In the genomic region with DNA sequence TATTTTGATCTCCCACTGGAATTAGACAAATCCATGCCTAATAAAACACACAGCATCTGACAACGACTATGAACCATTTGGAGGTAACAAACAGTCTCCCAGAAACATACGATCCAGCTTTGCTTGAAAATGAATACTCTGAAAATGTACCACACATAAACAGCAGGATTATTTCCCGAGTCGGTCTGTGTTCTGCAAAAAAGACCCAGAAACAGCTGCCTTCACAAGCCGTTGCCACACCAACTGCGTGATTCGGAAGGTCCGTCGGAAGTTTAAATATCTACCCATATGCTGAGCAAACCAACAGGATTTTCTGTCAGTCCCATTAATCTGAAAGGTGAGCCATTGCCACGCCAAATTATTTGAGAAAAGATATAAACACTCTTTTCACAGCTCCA, we compare ENCODE assay signal across 13 mouse cellular contexts.
DNase-seq lines count a peak whose midpoint lies in the region; ATAC-seq lines count a peak whose summit lies in the region.
"Had no signal": no experiment of that assay in that cellular context is flagged by ENCODE, and none has a peak within 500 bp of the region (broad histone marks: within the 10 kb centered on the region; RNA-seq: fewer than 3 reads in every experiment).

No protein-coding gene starts in this region.

- no peak overlapping the region for H3K4me3 ChIP-seq in embryonic facial prominence, embryonic 12.5 days
- no peak overlapping the region for H3K4me3 ChIP-seq in embryonic facial prominence, embryonic 10.5 days
- peak overlapping the region; percentile 9; the same call in 1 of the 2 replicates for H3K4me3 ChIP-seq in kidney, embryonic 14.5 days (ENCODE audit: low read length)
- 0 out of 2 replicates have a peak overlapping the region, but pooled peaks have one; percentile 11 for H3K4me3 ChIP-seq in neural tube, embryonic 13.5 days
- H3K4me3 ChIP-seq: liver, embryonic 13.5 days; midbrain, embryonic 10.5 days had no signal

- H3K27me3 ChIP-seq in embryonic facial prominence, embryonic 12.5 days: no peaks in the 10 kb centered on the region
- H3K27me3 ChIP-seq in embryonic facial prominence, embryonic 10.5 days (replicated peaks; ENCODE audit: low read depth, poor library complexity, severe bottlenecking): no peaks in the 10 kb centered on the region
- H3K27me3 ChIP-seq in kidney, embryonic 14.5 days (ENCODE audit: control insufficient read depth, insufficient read depth, low read length): no peaks in the 10 kb centered on the region
- H3K27me3 ChIP-seq in neural tube, embryonic 13.5 days: no peaks in the 10 kb centered on the region
- H3K27me3 ChIP-seq: liver, embryonic 13.5 days had no signal

- no peak overlapping the region for H3K9ac ChIP-seq in embryonic facial prominence, embryonic 12.5 days
- H3K9ac ChIP-seq in kidney, embryonic 14.5 days (ENCODE audit: low read depth, low read length): no peak overlapping the region
- peak overlapping the region; percentile 38; the same call in 1 of the 2 replicates for H3K9ac ChIP-seq in neural tube, embryonic 13.5 days
- H3K9ac ChIP-seq: forebrain, postnatal 0 days; liver, embryonic 13.5 days had no signal

- DNase-seq in embryonic facial prominence, embryonic 10.5 days (ENCODE audit: low spot score): no peak
- no peak for DNase-seq in kidney, adult 18-20 months
- no peak for DNase-seq in neural tube, embryonic 10.5 days (ENCODE audit: extremely low spot score, low spot score)
- DNase-seq in right cerebral cortex, adult 18-20 months: no peak
- no peak for DNase-seq in cerebellum, adult 9-11 months
- DNase-seq: cerebellum, adult 8-10 months; forebrain, postnatal 0 days; liver, embryonic 13.5 days; thymus, postnatal 14 days had no signal

- peak overlapping the region; percentile 15; the same call in 1 of the 2 replicates for H3K4me2 ChIP-seq in embryonic facial prominence, embryonic 12.5 days (replicated peaks)
- peak overlapping the region; percentile 23; the same call in 1 of the 2 replicates for H3K4me2 ChIP-seq in kidney, embryonic 14.5 days (replicated peaks; ENCODE audit: low read depth, low read length)
- peak overlapping the region; percentile 39 for H3K4me2 ChIP-seq in neural tube, embryonic 13.5 days

- H3K9me3 ChIP-seq in embryonic facial prominence, embryonic 12.5 days: no peaks in the 10 kb centered on the region
- no peaks in the 10 kb centered on the region for H3K9me3 ChIP-seq in embryonic facial prominence, embryonic 10.5 days
- no peaks in the 10 kb centered on the region for H3K9me3 ChIP-seq in kidney, embryonic 14.5 days (ENCODE audit: control insufficient read depth, low read length)
- H3K9me3 ChIP-seq in neural tube, embryonic 13.5 days: no peaks in the 10 kb centered on the region
- H3K9me3 ChIP-seq: liver, embryonic 13.5 days; midbrain, embryonic 10.5 days had no signal

- WGBS in embryonic facial prominence, embryonic 12.5 days: 44% methylated on average over 10 of the region's 10 CpGs
- WGBS in embryonic facial prominence, embryonic 10.5 days: 75% methylated on average over 10 of the region's 10 CpGs
- WGBS in kidney, embryonic 14.5 days: 38% methylated on average over 10 of the region's 10 CpGs
- WGBS in neural tube, embryonic 13.5 days: 59% methylated on average over 10 of the region's 10 CpGs

- H3K27ac ChIP-seq in embryonic facial prominence, embryonic 12.5 days: no peak overlapping the region
- no peak overlapping the region for H3K27ac ChIP-seq in embryonic facial prominence, embryonic 10.5 days (replicated peaks)
- H3K27ac ChIP-seq in kidney, embryonic 14.5 days (ENCODE audit: low read depth, low read length): no peak overlapping the region; the same call in 1 of the 2 replicates
- peak overlapping the region; percentile 68; the same call in 1 of the 2 replicates for H3K27ac ChIP-seq in neural tube, embryonic 13.5 days (replicated peaks)
- H3K27ac ChIP-seq: liver, embryonic 13.5 days; midbrain, embryonic 10.5 days had no signal

- H3K4me1 ChIP-seq in embryonic facial prominence, embryonic 12.5 days: peaks cover 11% of the 10 kb centered on the region; the same call in 1 of the 2 replicates
- peaks cover 14% of the 10 kb centered on the region for H3K4me1 ChIP-seq in embryonic facial prominence, embryonic 10.5 days
- H3K4me1 ChIP-seq in kidney, embryonic 14.5 days (ENCODE audit: control insufficient read depth, insufficient read depth, low read length): no peaks in the 10 kb centered on the region
- peaks cover 21% of the 10 kb centered on the region for H3K4me1 ChIP-seq in neural tube, embryonic 13.5 days (replicated peaks)
- H3K4me1 ChIP-seq: midbrain, embryonic 10.5 days had no signal

- no peak for ATAC-seq in embryonic facial prominence, embryonic 12.5 days (ENCODE audit: insufficient number of reproducible peaks, insufficient read depth, low FRiP score, low TSS enrichment)
- ATAC-seq in kidney, embryonic 14.5 days (ENCODE audit: low FRiP score, low TSS enrichment): no peak
- no peak for ATAC-seq in neural tube, embryonic 13.5 days (ENCODE audit: low read depth)
- ATAC-seq: forebrain, postnatal 0 days had no signal

- H3K36me3 ChIP-seq in embryonic facial prominence, embryonic 12.5 days: no peaks in the 10 kb centered on the region
- H3K36me3 ChIP-seq in embryonic facial prominence, embryonic 10.5 days (replicated peaks): no peaks in the 10 kb centered on the region
- H3K36me3 ChIP-seq in kidney, embryonic 14.5 days (ENCODE audit: control insufficient read depth, insufficient read depth, low read length): no peaks in the 10 kb centered on the region
- no peaks in the 10 kb centered on the region for H3K36me3 ChIP-seq in neural tube, embryonic 13.5 days
- H3K36me3 ChIP-seq: liver, embryonic 13.5 days; midbrain, embryonic 10.5 days had no signal

Comparison
In these comparisons a context has a peak if more than half of its experiments do, and no peak if none do; other contexts are left out.
1. H3K4me3 ChIP-seq: peak in kidney, embryonic 14.5 days (single experiment) and neural tube, embryonic 13.5 days (single experiment); none in embryonic facial prominence, embryonic 12.5 days (single experiment) and embryonic facial prominence, embryonic 10.5 days (single experiment).
2. Peak in every context shown above with its lines, with median percentiles within 50 percentile points of each other: H3K4me2 ChIP-seq.